Mouse (Mus musculus) liver, adult 2 months (tissue): ENCODE results near the gene 4930404H24Rik. TPM values are rescaled to one million over a fixed set of nuclear protein-coding genes. Genes with fewer than 3 reads are reported as not detected.
"Not testable (repeated sequence)": the region's sequence is repeated elsewhere in the genome, so short reads cannot be mapped to it uniquely, and the experiment has no call there.

Source experiments
- DNase-seq: peaks from one replicate; pipeline ENCODE4 v3.0.0-alpha.2; 2011; ENCODE audit warnings: low read depth, low spot score; ENCODE audit errors: extremely low read depth
- H3K27ac ChIP-seq: fragments of 200-500 bp; replicated peaks from 2 replicates; pipeline ENCODE4 v1.5.1; 2012; ENCODE audit warnings: low read depth, mild to moderate bottlenecking, control low read depth, inconsistent platforms, low read length; ENCODE audit not compliant: insufficient read depth
- H3K27me3 ChIP-seq: fragments of 200-500 bp; 2 replicates; pipeline ENCODE4 v1.6.1; 2012; ENCODE audit warnings: mild to moderate bottlenecking, moderate library complexity, low read length, inconsistent platforms; ENCODE audit not compliant: control insufficient read depth, insufficient read depth
- H3K36me3 ChIP-seq: fragments of 200-500 bp; 2 replicates; pipeline ENCODE4 v1.6.1; 2012; ENCODE audit warnings: low read length, inconsistent platforms; ENCODE audit not compliant: control insufficient read depth, insufficient read depth
- H3K4me1 ChIP-seq: fragments of 200-500 bp; 2 replicates; pipeline ENCODE4 v1.6.1; 2011; ENCODE audit warnings: low read length; ENCODE audit not compliant: control insufficient read depth, insufficient read depth
- H3K4me3 ChIP-seq: fragments of 200-500 bp; 2 replicates; pipeline ENCODE4 v1.5.1; 2011; ENCODE audit warnings: low read depth, mild to moderate bottlenecking, control low read depth, low read length, moderate library complexity; ENCODE audit not compliant: insufficient read depth
- H3K79me2 ChIP-seq: fragments of 200-500 bp; 2 replicates; pipeline ENCODE4 v1.6.1; 2012; ENCODE audit warnings: inconsistent platforms, mild to moderate bottlenecking, low read length, moderate library complexity; ENCODE audit not compliant: control insufficient read depth, insufficient read depth
- H3K9ac ChIP-seq: fragments of 200-500 bp; 2 replicates; pipeline ENCODE4 v1.6.1; 2012; ENCODE audit warnings: low read depth, mild to moderate bottlenecking, control low read depth, inconsistent platforms, low read length
- CTCF ChIP-seq: fragments of 200-500 bp; IDR thresholded peaks from 2 replicates; pipeline ENCODE4 v1.5.1; 2011; ENCODE audit warnings: low read depth, low read length, control low read depth
- POLR2A ChIP-seq: fragments of 200-500 bp; IDR thresholded peaks from 2 replicates; pipeline ENCODE4 v1.6.1; 2011; ENCODE audit warnings: low read length, control low read depth; ENCODE audit not compliant: insufficient read depth; ENCODE audit errors: extremely low read depth
- WGBS: fragments of 180-500 bp; shearing (Covaris S2); methylation state at CpG from one replicate; pipeline ENCODE4 v1.1.7; 2018; 5-methylcytosine and 5-hydroxymethylcytosine counted together
- polyA plus RNA-seq: library from polyadenylated mRNA; depleted of rRNA; stranded (reverse); fragments of >200 nt; gene quantifications from 2 replicates; pipeline ENCODE4 v1.2.3, GENCODE M21; 2012
- total RNA-seq: library from RNA; depleted of rRNA; stranded (reverse); fragments of >200 nt; gene quantifications from 2 replicates; pipeline ENCODE4 v1.2.3, GENCODE M21; 2014

Gene 4930404H24Rik
- total and polyA plus RNA-seq, 2 experiments = not detected

GRCm38 (mm10) chr2:153492179-153492517, 442 bp upstream of the 4930404H24Rik start:
- no peaks in the 10 kb centered on the region for H3K36me3 ChIP-seq
- H3K4me1 ChIP-seq = peaks cover 13% of the 10 kb centered on the region; the same call in 1 of the 2 replicates
- H3K27me3 ChIP-seq = no peaks in the 10 kb centered on the region
- H3K4me3 ChIP-seq = peak overlapping the region; percentile 48; the same call in 1 of the 2 replicates
- peak overlapping the region; percentile 31 for H3K9ac ChIP-seq
- H3K27ac ChIP-seq = no peak overlapping the region
- TF ChIP-seq POLR2A = no peak
- no peak for TF ChIP-seq CTCF
- DNase-seq = no peak
- WGBS = 4% methylated on average over 23 of the region's 24 CpGs
- no peaks in the 10 kb centered on the region for H3K79me2 ChIP-seq

DNA sequence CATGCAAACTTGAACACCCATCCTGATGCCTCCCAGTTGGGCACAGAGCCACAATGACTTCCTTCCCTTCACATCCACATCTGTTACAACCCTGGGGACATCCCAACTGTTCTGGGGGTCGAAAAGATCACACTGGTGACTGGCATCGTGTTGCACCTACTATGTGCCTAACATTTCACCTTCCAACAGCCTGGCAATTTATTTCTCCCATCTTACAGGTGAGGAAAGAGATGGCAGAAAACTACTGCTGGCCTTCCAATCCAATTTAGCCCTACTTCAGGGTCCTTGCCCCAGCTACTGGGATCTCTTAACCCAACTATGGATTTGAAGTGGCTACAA, 772 bp downstream of the 4930404H24Rik start:
- WGBS = 32% methylated on average over 2 of the region's 2 CpGs
- Histone ChIP-seq H3K27ac (no peak overlapping the region), H3K4me3 (no peak overlapping the region; the same call in 1 of the 2 replicates), H3K79me2 (no peaks in the 10 kb centered on the region), H3K9ac (peak overlapping the region; percentile 28), H3K4me1 (peaks cover 13% of the 10 kb centered on the region; the same call in 1 of the 2 replicates), H3K27me3 (no peaks in the 10 kb centered on the region), H3K36me3 (no peaks in the 10 kb centered on the region)
- no peak for TF ChIP-seq POLR2A
- TF ChIP-seq CTCF = no peak
- DNase-seq = no peak

- Histone ChIP-seq H3K4me3 (no peak overlapping the region), H3K9ac (no peak overlapping the region), H3K27ac (no peak overlapping the region), H3K36me3 (no peaks in the 10 kb centered on the region), H3K4me1 (peaks cover 13% of the 10 kb centered on the region; the same call in 1 of the 2 replicates), H3K79me2 (no peaks in the 10 kb centered on the region), H3K27me3 (no peaks in the 10 kb centered on the region)
- DNase-seq = peak; percentile 10
- 13% methylated on average over 6 of the region's 6 CpGs for WGBS
- no peak for TF ChIP-seq POLR2A
These were observed 1.2 kb downstream of the 4930404H24Rik start for GRCm38 (mm10) chr2:153493781-153494292.

DNA sequence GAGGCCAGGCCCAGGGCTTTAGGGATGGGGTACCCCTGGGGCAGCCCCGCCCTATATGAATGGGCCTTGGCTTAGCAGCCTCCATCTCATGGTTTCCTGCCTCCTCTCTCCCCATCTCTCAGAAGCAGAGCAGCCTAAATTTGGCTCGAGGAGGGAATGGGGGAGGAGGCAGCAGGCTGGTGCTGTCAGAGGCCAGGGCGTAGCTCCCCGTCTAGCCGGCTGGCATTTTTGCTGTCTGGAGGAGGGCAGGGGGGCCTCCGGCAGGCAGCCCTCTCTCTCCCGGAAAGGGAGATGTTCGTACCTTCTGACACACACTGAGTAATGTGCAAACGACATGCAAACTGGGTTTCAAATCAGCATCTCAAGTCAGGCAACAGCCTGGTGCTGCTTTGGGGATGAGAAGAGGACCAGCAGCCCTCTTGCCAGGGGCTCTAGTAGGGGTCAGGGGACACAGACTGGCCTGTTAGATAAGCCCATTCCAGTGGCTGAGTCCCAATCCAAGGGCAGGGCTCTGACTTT, 1.8 kb downstream of the 4930404H24Rik start:
- Histone ChIP-seq H3K79me2 (no peaks in the 10 kb centered on the region), H3K4me3 (no peak overlapping the region), H3K27ac (no peak overlapping the region)

DNA sequence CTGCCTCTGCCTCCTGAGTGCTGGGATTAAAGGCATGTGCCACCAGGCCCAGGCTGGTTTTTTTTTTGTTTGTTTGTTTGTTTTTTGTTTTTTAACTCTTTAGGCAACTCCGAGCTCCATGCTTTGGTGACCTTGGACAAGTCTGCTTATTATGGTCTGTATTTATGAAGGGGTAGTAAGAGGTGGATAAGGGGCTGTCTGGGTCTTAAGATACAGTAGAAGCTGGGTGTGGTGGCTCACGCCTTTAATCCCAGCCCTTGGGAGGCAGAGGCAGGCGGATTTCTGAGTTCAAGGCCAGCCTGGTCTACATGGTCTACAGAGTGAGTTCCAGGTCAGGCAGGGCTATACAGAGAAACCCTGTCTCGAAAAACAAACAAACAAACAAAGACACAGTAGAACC, 2.8 kb downstream of the 4930404H24Rik start:
- H3K27ac ChIP-seq, DNase-seq, H3K27me3 ChIP-seq, H3K4me3 ChIP-seq, H3K36me3 ChIP-seq, H3K9ac ChIP-seq, H3K79me2 ChIP-seq: not testable (repeated sequence)
- peaks cover 13% of the 10 kb centered on the region; the same call in 1 of the 2 replicates for H3K4me1 ChIP-seq
- WGBS = 89% methylated on average over 4 of the region's 4 CpGs

More for the DNA sequence above, 1.8 kb downstream of the 4930404H24Rik start:
- Histone ChIP-seq H3K27me3 (no peaks in the 10 kb centered on the region), H3K9ac (no peak overlapping the region), H3K36me3 (no peaks in the 10 kb centered on the region), H3K4me1 (peaks cover 13% of the 10 kb centered on the region; the same call in 1 of the 2 replicates)
- TF ChIP-seq POLR2A = no peak
- no peak for TF ChIP-seq CTCF
- 50% methylated on average over 9 of the region's 9 CpGs for WGBS
- DNase-seq = no peak

GRCm38 (mm10) chr2:153495818-153496217, 3.2 kb downstream of the 4930404H24Rik start:
- H3K27ac ChIP-seq = no peak overlapping the region
- TF ChIP-seq POLR2A (no peak), CTCF (no peak)
- WGBS = 57% methylated on average over 4 of the region's 4 CpGs
- no peaks in the 10 kb centered on the region for H3K79me2 ChIP-seq
- no peak overlapping the region for H3K9ac ChIP-seq
- H3K36me3 ChIP-seq = no peaks in the 10 kb centered on the region
- peaks cover 13% of the 10 kb centered on the region; the same call in 1 of the 2 replicates for H3K4me1 ChIP-seq
- H3K27me3 ChIP-seq = no peaks in the 10 kb centered on the region
- DNase-seq = no peak
- no peak overlapping the region for H3K4me3 ChIP-seq
